ENCODE assay signal across 9 mouse cellular contexts in genomic region chr2:33253572-33254190, GRCm38 (mm10). TPM values are rescaled to one million over a fixed set of nuclear protein-coding genes. Genes with fewer than 3 reads are reported as not detected.
DNase-seq lines count a peak whose midpoint lies in the region; ATAC-seq and TF ChIP-seq lines count a peak whose summit lies in the region.
"Had no signal": no experiment of that assay in that cellular context is flagged by ENCODE, and none has a peak within 500 bp of the region (broad histone marks: within the 10 kb centered on the region; RNA-seq: fewer than 3 reads in every experiment).

No protein-coding gene starts in this region.

- DNase-seq in layer of hippocampus, adult 2 months (ENCODE audit: low spot score in 2 of 2) = no peak
- no peak for DNase-seq in layer of hippocampus, adult 8-10 months (ENCODE audit: low spot score in 2 of 2)
- peak; percentile 45 for DNase-seq in brain, embryonic 14.5 days (ENCODE audit: low read depth)
- peak; percentile 61 to 76 for DNase-seq in kidney, postnatal 4 days
- DNase-seq in frontal cortex, adult 2 months (ENCODE audit: extremely low spot score in 1 of 2, low spot score in 1 of 2) = no peak
- DNase-seq in adipocyte (ENCODE audit: low spot score) = no peak

- H3K9ac ChIP-seq in heart, embryonic 16.5 days (ENCODE audit: low read length) = 0 out of 2 replicates have a peak overlapping the region, but pooled peaks have one; percentile 28

- 17% methylated on average over 4 of the region's 4 CpGs for WGBS in heart, embryonic 16.5 days

- TF ChIP-seq CTCF in layer of hippocampus, adult 2 months (conservative IDR thresholded peaks at IDR 0.05) = no peak
- TF ChIP-seq CTCF in brain, embryonic 14.5 days (IDR thresholded peaks at IDR 0.05; ENCODE audit: borderline replicate concordance, extremely low read depth, insufficient read depth, insufficient read length) = no peak

- peaks cover 57% of the 10 kb centered on the region for H3K4me1 ChIP-seq in heart, embryonic 16.5 days (ENCODE audit: control insufficient read depth, insufficient read depth, low read length)

- H3K27ac ChIP-seq in layer of hippocampus, adult 2 months = 0 out of 2 replicates have a peak overlapping the region, but pooled peaks have one; percentile 4
- peak overlapping the region; percentile 89 for H3K27ac ChIP-seq in heart, embryonic 16.5 days (ENCODE audit: low read length)

- no peak for TF ChIP-seq POLR2A in brain, embryonic 14.5 days (IDR thresholded peaks at IDR 0.05; ENCODE audit: borderline replicate concordance, extremely low read depth, insufficient read depth, insufficient read length, poor library complexity, severe bottlenecking)

- H3K4me3 ChIP-seq in layer of hippocampus, adult 2 months = no peak overlapping the region
- H3K4me3 ChIP-seq in heart, embryonic 16.5 days (ENCODE audit: low read length) = no peak overlapping the region
- H3K4me3 ChIP-seq: myocyte had no signal

- H3K27me3 ChIP-seq in heart, embryonic 16.5 days (ENCODE audit: control insufficient read depth, insufficient read depth, low read length) = no peaks in the 10 kb centered on the region

- no peaks in the 10 kb centered on the region for H3K9me3 ChIP-seq in heart, embryonic 16.5 days (replicated peaks; ENCODE audit: control insufficient read depth, low read length)

- no peaks in the 10 kb centered on the region for H3K36me3 ChIP-seq in heart, embryonic 16.5 days (ENCODE audit: control insufficient read depth, insufficient read depth)

- ATAC-seq in heart, embryonic 16.5 days (replicated peaks; ENCODE audit: extremely low read depth, insufficient read depth, low FRiP score) = peak; percentile 77
- ATAC-seq in frontal cortex, adult (ENCODE audit: low TSS enrichment) = no peak

- H3K4me2 ChIP-seq in heart, embryonic 16.5 days (ENCODE audit: low read depth, low read length) = peak overlapping the region; percentile 35; the same call in 1 of the 2 replicates

RNA-seq across cellular contexts. Expression of gene Angptl2, which starts 37.8 kb away (rescaled TPM):
- total RNA-seq in layer of hippocampus, adult 2 months (2021) = 1 to 10 TPM in 1 of 2 experiments, under 1 TPM in 1; 0.81 to 2.2 TPM
- 1 to 10 TPM; 1.5 to 3.7 (median 2.4) TPM for total RNA-seq in layer of hippocampus, adult 8-10 months (2022)
- 12.4 and 17.2 TPM in 2 replicates for polyA plus RNA-seq in brain, embryonic 14.5 days (2012; rRNA removed)
- 75.1 and 76.4 TPM in 2 replicates for polyA plus RNA-seq in heart, embryonic 16.5 days (2015; fragmentation: Nextera tagmentation; extraction: Ambion mirVana)
- 4.6 and 7.2 TPM in 2 replicates for polyA plus RNA-seq in frontal cortex, adult 2 months (2012; rRNA removed)

Comparison
In these comparisons a context has a peak if more than half of its experiments do, and no peak if none do; other contexts are left out.
1. DNase-seq: peak in brain, embryonic 14.5 days (single experiment) and kidney, postnatal 4 days (2 of 2); none in layer of hippocampus, adult 2 months (0 of 2), layer of hippocampus, adult 8-10 months (0 of 2), frontal cortex, adult 2 months (0 of 2) and adipocyte (single experiment).